Mouse (Mus musculus): Measurements from ENCODE around the gene Polr2l.

DNA sequence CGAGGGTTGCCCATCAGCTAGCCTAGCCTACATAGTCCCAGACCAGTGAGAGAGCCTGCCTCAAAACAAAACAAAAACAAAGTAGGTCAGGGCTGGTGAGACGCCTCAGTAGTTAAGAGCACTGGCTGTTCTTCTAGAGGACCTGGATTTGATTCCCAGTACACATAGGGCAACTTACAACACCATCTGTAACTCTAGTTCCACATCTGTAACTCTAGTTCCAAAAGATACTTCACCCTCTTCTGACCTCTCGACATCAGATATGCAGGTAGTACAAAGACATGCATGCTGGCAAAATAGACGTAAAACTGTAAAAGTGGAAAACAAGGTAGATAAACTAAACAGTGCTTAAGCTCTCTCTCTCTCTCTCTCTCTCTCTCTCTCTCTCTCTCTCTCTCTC lies 51.1 kb downstream of the Polr2l start:
- TF ChIP-seq EP300 (IDR thresholded peaks at IDR 0.05), result no peak
- no peak for TF ChIP-seq CTCF (IDR thresholded peaks at IDR 0.05)
